ENCODE assay signal across 1 mouse cellular context in genomic region chr16:94574025-94574717, GRCm38 (mm10).
TF ChIP-seq lines count a peak whose summit lies in the region.

No protein-coding gene starts in this region.

TF ChIP-seq in MEL, 35 proteins besides CTCF, POLR2A, EP300 and RAD21:
- TF ChIP-seq ETS1 (IDR thresholded peaks at IDR 0.05; ENCODE audit: low read depth, low read length) (no peak), ZNF384 (IDR thresholded peaks at IDR 0.05; ENCODE audit: low read depth, low read length) (peak; percentile 59)
